Mouse (Mus musculus): ENCODE results near the gene P2ry6. TPM values are rescaled to one million over a fixed set of nuclear protein-coding genes. Genes with fewer than 3 reads are reported as not detected.
A peak's percentile ranks its signal among the peaks of the same experiment; 100 is the strongest.

Gene P2ry6
- polyA plus RNA-seq, 1 experiment from 2014 or later: 1.9 TPM

DNA sequence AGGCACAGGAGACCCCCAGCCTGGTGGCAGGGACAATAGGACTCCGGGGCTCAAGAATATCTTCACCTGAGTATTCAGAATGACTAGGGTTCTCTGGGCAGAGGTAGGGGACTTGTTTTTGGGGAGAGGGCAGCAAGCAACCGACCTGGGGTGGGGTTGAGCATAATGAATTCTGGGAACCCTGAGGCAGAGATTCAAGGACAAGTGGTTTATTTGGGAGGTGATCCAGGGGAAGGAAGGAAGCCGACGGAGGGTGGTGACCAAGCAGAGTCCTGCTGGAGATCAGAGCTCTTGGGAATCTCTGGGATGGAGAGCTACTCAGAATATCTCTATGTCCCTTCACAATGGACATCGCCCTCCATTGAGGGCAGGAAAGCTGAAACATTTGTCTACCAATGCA lies 3.7 kb upstream of the P2ry6 start:
- Histone ChIP-seq H3K9ac (no peak overlapping the region), H3K4me3 (replicated peaks) (no peak overlapping the region), H3K27ac (no peak overlapping the region), H3K4me2 (no peak overlapping the region), H3K27me3 (peaks cover 25% of the 10 kb centered on the region), H3K4me1 (peaks cover 7% of the 10 kb centered on the region), H3K36me3 (replicated peaks) (no peaks in the 10 kb centered on the region), H3K9me3 (no peaks in the 10 kb centered on the region)
- ATAC-seq (ENCODE audit: low FRiP score): no peak
- 90% methylated on average over 5 of the region's 5 CpGs for WGBS

DNA sequence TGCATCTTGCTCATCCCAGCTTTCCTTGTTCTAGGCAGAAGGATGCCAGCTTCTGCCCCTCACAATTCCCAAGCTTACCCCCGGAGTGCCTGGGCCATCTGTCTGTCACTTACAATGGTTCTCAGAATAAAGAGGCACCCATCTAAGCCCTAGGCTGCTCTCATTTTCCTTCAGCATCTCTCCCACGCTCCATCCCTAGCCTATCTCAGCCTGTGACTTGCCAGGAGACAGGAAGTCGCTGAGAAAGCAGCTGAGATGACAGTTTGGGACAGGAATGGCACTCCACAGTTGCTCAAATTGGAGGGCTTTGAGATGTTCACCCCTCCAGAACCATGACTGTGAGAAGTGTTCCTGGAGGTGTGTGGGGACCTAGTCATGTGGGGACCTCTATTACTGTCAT lies 1.6 kb downstream of the P2ry6 start:
- no peaks in the 10 kb centered on the region for H3K36me3 ChIP-seq (replicated peaks)
- H3K9ac ChIP-seq: no peak overlapping the region
- 45% methylated on average over 3 of the region's 3 CpGs for WGBS
- H3K27ac ChIP-seq: no peak overlapping the region
- H3K27me3 ChIP-seq: peaks cover 42% of the 10 kb centered on the region
- no peak overlapping the region for H3K4me2 ChIP-seq
- ATAC-seq (ENCODE audit: low FRiP score): no peak
- H3K4me3 ChIP-seq (replicated peaks): no peak overlapping the region
- H3K4me1 ChIP-seq: peaks cover 7% of the 10 kb centered on the region
- no peaks in the 10 kb centered on the region for H3K9me3 ChIP-seq

DNA sequence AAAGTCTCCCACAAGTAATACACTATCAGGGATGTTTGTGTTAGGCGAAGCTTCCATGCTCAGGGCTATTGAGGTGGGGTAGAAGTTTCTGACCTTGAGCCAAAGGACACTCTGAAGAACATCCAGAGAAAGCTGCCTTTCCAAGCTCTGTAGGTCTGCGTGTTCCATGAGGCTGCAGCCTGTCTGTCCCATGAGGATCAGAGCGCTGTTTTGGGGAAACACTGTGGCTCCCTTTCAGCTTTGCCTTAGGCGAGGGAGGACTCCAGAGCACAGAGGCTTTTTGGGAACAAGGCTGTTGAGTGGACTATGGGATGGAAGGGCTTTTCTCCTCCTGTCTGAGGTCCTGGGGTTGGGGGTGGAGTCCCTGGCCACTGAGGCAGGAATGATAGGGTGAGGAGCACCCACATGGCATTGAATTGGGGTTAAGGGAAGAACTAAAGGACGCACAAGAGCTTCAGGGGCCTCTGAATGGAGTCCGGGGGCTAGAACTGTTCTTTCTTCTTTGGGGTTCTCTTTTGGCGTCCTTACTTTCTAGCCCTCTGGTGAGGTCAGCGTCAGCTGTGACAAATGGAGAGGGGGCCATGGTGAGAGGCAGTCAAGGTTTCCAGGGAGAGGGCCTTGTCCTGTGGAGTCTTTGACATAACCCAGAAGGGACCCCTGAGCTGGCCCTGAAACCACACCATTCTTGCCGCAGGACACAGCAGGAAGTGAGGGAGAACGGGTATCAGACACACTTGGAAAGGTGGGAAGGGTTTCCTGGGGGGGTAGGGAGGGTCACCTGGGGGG lies 5.4 kb downstream of the P2ry6 start:
- 83% methylated on average over 10 of the region's 10 CpGs for WGBS
- H3K27ac ChIP-seq: no peak overlapping the region
- no peak for ATAC-seq (ENCODE audit: low FRiP score)
- H3K36me3 ChIP-seq (replicated peaks): no peaks in the 10 kb centered on the region
- H3K4me2 ChIP-seq: no peak overlapping the region
- no peaks in the 10 kb centered on the region for H3K9me3 ChIP-seq
- H3K27me3 ChIP-seq: peaks cover 29% of the 10 kb centered on the region
- peaks cover 2% of the 10 kb centered on the region; the same call in 1 of the 2 replicates for H3K4me1 ChIP-seq
- H3K9ac ChIP-seq: no peak overlapping the region
- no peak overlapping the region for H3K4me3 ChIP-seq (replicated peaks)

DNA sequence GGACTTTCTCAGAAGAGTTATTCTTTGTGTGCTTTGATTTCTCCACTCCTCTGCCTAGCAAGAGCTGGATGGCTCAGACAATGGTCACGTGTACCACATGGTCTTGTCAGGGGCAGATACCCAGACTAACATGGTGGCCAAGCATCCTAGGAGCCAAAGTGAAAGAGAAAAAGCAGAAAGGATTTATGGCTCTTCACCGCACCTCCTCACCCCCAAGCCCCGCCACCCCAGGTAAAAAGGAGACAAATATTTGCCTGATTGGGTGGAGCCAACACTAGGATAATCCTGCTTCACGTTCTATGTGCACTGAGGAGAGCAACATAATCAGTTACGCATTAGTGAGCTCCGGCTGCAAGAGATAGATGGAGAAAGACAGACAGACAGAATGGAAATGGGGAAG lies 6.1 kb downstream of the P2ry6 start:
- H3K27ac ChIP-seq: no peak overlapping the region
- no peak overlapping the region for H3K9ac ChIP-seq
- no peak overlapping the region for H3K4me2 ChIP-seq
- no peaks in the 10 kb centered on the region for H3K4me1 ChIP-seq
- no peak overlapping the region for H3K4me3 ChIP-seq (replicated peaks)
- H3K9me3 ChIP-seq: no peaks in the 10 kb centered on the region
- no peak for ATAC-seq (ENCODE audit: low FRiP score)
- 81% methylated on average over 6 of the region's 6 CpGs for WGBS
- H3K36me3 ChIP-seq (replicated peaks): no peaks in the 10 kb centered on the region
- peaks cover 25% of the 10 kb centered on the region for H3K27me3 ChIP-seq

DNA sequence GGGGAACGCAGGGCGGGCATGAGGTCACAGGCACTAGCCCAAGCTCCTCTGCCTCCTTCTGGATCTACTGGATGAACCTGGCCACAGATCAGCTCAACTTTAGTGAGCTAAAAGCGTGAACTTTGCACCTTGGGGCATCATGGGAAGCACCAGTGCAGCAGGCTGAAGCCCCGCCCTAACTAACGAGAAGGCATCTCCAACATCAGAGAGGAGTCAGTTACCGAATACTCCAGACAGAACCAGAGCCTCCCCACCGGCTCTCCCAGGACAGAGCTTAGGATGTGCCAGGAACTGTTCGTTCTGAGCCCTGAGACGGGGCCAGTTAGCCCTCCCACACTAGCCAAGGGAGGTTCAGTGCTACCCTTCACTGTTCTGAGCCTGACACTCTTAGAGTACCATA lies 6.6 kb downstream of the P2ry6 start:
- WGBS: 84% methylated on average over 9 of the region's 9 CpGs
- Histone ChIP-seq H3K27ac (no peak overlapping the region), H3K27me3 (peaks cover 19% of the 10 kb centered on the region), H3K9ac (no peak overlapping the region), H3K4me1 (no peaks in the 10 kb centered on the region), H3K4me3 (replicated peaks) (no peak overlapping the region), H3K9me3 (no peaks in the 10 kb centered on the region), H3K36me3 (replicated peaks) (no peaks in the 10 kb centered on the region), H3K4me2 (no peak overlapping the region)
- no peak for ATAC-seq (ENCODE audit: low FRiP score)

DNA sequence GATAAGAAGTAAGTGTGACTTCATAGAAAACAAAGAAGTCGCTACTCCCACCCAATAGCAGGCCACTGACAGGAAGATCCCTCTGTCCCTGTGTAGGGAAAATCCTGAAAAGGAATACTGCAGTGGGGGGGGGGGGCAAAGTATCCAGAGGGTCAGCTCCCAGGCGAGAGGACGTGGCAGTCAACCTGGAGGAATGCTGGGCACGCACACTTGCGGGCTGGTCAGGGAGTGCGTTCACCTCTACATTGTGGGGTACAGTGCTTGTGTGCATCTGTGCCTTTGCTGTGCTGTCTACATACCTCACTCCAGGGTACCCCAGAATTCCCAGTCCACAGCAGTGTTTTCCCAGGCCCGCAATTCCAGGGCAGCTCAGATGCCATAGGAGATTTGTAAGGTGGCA lies 8.4 kb downstream of the P2ry6 start:
- no peaks in the 10 kb centered on the region for H3K4me1 ChIP-seq
- no peak overlapping the region for H3K4me2 ChIP-seq
- no peak for ATAC-seq (ENCODE audit: low FRiP score)

DNA sequence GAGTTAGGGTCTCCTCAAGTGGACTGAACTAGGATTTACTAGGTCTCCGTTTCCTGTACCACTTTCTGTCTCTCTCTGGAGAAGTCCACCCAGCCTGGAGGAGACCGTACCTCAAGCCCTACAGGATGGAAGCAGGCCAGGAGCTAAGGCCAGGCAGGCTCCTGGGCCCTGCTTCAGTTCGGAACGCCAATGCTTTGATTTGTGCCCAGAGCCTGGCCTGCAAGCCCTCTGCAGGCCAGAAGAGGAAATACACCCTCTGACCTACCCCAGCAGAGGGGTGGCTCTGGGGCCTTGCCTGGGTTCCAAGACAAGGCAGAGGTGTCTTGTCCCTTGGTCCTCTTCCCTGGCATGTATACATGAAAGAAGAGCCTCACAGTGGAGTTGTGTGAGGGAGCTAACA lies 9.4 kb downstream of the P2ry6 start:
- Histone ChIP-seq H3K4me1 (no peaks in the 10 kb centered on the region), H3K9ac (no peak overlapping the region), H3K4me2 (no peak overlapping the region), H3K27ac (no peak overlapping the region), H3K9me3 (no peaks in the 10 kb centered on the region), H3K27me3 (0 out of 2 replicates have a peak, but pooled peaks cover 5% of the 10 kb centered on the region), H3K36me3 (replicated peaks) (no peaks in the 10 kb centered on the region), H3K4me3 (replicated peaks) (no peak overlapping the region)
- WGBS: 28% methylated on average over 4 of the region's 4 CpGs
- ATAC-seq (ENCODE audit: low FRiP score): peak; percentile 53

More for the DNA sequence above, 8.4 kb downstream of the P2ry6 start:
- H3K27me3 ChIP-seq: 0 out of 2 replicates have a peak, but pooled peaks cover 6% of the 10 kb centered on the region
- no peak overlapping the region for H3K4me3 ChIP-seq (replicated peaks)
- H3K9me3 ChIP-seq: no peaks in the 10 kb centered on the region
- H3K9ac ChIP-seq: no peak overlapping the region
- H3K27ac ChIP-seq: no peak overlapping the region
- WGBS: 71% methylated on average over 7 of the region's 7 CpGs
- H3K36me3 ChIP-seq (replicated peaks): no peaks in the 10 kb centered on the region

DNA sequence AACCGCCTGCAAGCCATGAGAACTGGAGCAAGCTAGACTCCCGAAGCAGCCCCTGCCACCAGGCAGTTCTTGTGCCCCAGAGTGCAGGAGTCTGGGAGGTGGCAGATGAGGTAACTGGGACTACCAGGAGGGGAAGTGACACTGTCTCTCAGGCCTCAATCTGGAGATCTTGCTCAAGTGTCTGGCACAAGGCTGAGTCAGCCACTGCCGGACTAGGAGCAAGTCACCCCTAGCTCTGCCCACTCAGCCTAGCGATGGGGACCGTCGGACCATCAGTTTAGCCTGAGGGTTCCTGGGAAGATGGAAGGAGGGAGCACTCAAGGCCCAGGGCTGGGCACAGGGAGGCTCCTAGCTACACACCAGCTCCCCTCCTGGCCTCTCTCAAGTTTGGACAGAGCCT lies 10.2 kb downstream of the P2ry6 start:
- WGBS: 72% methylated on average over 6 of the region's 6 CpGs
- ATAC-seq (ENCODE audit: low FRiP score): no peak

DNA sequence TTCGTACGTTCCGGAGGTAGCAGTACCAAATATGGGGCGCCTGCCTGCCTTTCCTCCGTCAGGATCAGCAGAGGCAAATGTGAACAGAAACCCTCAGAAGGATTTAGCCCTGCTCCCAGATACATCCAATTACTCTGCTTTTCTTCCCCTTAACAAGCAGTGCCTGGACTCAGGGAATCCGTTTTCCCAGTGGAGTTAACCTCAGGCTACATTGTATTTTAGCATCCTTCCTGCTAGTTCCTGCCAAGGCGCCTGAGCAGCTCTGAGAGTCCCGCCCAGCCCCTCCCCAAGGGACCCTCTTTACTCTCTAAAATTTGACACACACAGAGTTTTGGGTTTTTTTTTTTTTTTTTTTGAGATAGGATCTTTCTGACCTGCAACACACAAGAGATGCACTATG lies 11.1 kb downstream of the P2ry6 start:
- Histone ChIP-seq H3K4me3 (replicated peaks) (no peak overlapping the region), H3K9me3 (no peaks in the 10 kb centered on the region), H3K4me1 (no peaks in the 10 kb centered on the region), H3K9ac (no peak overlapping the region), H3K36me3 (replicated peaks) (no peaks in the 10 kb centered on the region), H3K4me2 (no peak overlapping the region), H3K27me3 (0 out of 2 replicates have a peak, but pooled peaks cover 5% of the 10 kb centered on the region), H3K27ac (no peak overlapping the region)
- ATAC-seq (ENCODE audit: low FRiP score): no peak
- 67% methylated on average over 8 of the region's 8 CpGs for WGBS

More for the DNA sequence above, 10.2 kb downstream of the P2ry6 start:
- Histone ChIP-seq H3K4me2 (no peak overlapping the region), H3K27ac (no peak overlapping the region), H3K27me3 (0 out of 2 replicates have a peak, but pooled peaks cover 5% of the 10 kb centered on the region), H3K4me3 (replicated peaks) (no peak overlapping the region), H3K36me3 (replicated peaks) (no peaks in the 10 kb centered on the region), H3K4me1 (no peaks in the 10 kb centered on the region), H3K9ac (no peak overlapping the region; the same call in 1 of the 2 replicates), H3K9me3 (no peaks in the 10 kb centered on the region)

DNA sequence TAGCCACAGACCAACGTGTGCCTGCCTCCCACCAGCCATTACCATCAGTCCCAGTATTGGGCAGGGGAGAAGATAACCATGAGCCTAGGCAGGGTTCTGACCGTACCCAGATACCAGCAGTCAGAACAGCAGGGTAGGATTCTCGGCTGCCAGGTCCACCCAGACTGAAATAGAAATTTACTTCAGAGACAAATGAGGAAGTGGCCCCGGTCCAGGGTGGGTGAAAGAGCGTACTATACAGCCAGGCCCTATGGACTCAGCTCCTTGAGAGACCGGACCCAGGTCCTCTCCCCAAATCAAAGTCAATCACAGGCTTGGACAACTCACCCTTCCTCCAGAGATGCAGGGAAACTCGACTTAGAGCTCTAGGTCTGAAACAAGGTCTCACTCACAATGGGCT lies 13.3 kb downstream of the P2ry6 start:
- 81% methylated on average over 7 of the region's 7 CpGs for WGBS
- no peak overlapping the region for H3K4me2 ChIP-seq

DNA sequence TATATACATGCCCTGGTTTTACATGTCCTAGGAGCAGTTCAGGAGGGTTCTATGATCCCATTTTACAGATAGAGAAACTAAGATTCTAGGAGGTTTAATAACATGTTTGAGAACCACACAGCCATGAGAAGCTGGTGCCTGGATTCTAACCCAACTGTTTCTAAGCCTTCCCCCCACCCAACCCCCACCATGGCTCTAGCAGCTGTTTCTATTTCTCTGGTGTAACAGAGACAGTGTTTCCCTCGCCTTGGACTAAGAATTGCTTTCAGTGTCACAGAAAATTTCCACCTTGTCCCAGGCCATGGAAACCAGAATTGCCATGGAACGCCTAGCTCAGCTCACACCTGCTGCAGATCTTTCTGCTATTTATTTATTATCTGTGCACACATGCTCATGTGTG lies 14.0 kb downstream of the P2ry6 start:
- WGBS: 76% methylated on average over 2 of the region's 2 CpGs
- no peaks in the 10 kb centered on the region for H3K9me3 ChIP-seq
- no peak overlapping the region for H3K4me2 ChIP-seq
- no peak overlapping the region for H3K4me3 ChIP-seq (replicated peaks)
- no peak overlapping the region for H3K9ac ChIP-seq
- 0 out of 2 replicates have a peak, but pooled peaks cover 5% of the 10 kb centered on the region for H3K27me3 ChIP-seq
- no peaks in the 10 kb centered on the region for H3K36me3 ChIP-seq (replicated peaks)
- no peaks in the 10 kb centered on the region for H3K4me1 ChIP-seq
- no peak overlapping the region for H3K27ac ChIP-seq
- ATAC-seq (ENCODE audit: low FRiP score): no peak

More for the DNA sequence above, 13.3 kb downstream of the P2ry6 start:
- no peak overlapping the region for H3K4me3 ChIP-seq (replicated peaks)
- H3K9me3 ChIP-seq: no peaks in the 10 kb centered on the region
- no peak for ATAC-seq (ENCODE audit: low FRiP score)
- H3K27ac ChIP-seq: no peak overlapping the region
- 0 out of 2 replicates have a peak, but pooled peaks cover 5% of the 10 kb centered on the region for H3K27me3 ChIP-seq
- no peaks in the 10 kb centered on the region for H3K36me3 ChIP-seq (replicated peaks)
- no peaks in the 10 kb centered on the region for H3K4me1 ChIP-seq
- no peak overlapping the region for H3K9ac ChIP-seq

DNA sequence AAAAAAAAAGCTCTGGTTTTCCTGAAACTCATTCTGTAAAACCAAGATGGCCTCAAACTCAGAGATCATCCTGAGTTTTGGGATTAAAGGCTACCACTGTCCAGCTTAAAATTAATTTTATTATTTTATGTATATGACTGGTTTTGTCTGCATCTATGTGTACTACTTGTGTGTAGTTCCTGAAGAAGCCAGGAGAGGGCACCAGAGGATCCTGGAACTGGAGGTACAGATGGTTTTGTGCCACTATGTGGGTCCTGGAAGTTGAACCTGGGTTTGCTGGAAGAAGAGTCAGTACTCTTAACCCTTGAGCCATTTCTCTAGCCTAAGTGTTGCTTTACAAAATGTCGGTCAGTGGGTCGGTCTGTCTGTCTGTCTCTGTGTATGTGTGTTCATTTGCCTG lies 16.0 kb downstream of the P2ry6 start:
- 92% methylated on average over 2 of the region's 2 CpGs for WGBS

DNA sequence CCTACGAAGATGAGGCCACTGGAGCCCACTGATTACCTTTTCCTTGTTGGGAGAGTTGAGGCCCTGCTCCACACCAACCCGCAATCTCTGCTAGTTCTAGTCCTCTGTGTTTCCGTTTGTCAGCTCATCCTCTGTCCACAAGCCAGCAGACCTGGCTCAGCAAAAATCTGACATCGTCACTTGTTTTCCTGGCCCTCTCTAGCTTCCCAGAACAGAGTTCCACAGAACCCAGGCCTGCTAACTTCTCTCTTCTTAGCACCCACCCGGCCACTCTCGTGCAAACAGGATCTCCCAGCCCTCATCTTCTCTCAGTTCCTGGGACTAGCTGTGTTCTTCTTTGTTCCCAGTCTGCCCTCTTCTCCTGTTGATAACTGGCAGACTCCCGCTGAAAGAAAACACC lies 21.8 kb downstream of the P2ry6 start:
- Histone ChIP-seq H3K9ac (no peak overlapping the region), H3K4me2 (no peak overlapping the region), H3K27ac (no peak overlapping the region), H3K36me3 (replicated peaks) (no peaks in the 10 kb centered on the region), H3K4me3 (replicated peaks) (no peak overlapping the region), H3K27me3 (no peaks in the 10 kb centered on the region), H3K4me1 (no peaks in the 10 kb centered on the region), H3K9me3 (no peaks in the 10 kb centered on the region)
- WGBS: 88% methylated on average over 7 of the region's 7 CpGs
- no peak for ATAC-seq (ENCODE audit: low FRiP score)

More for the DNA sequence above, 16.0 kb downstream of the P2ry6 start:
- Histone ChIP-seq H3K4me3 (replicated peaks) (no peak overlapping the region), H3K27me3 (no peaks in the 10 kb centered on the region), H3K27ac (no peak overlapping the region), H3K4me1 (no peaks in the 10 kb centered on the region), H3K9me3 (no peaks in the 10 kb centered on the region), H3K4me2 (no peak overlapping the region), H3K9ac (no peak overlapping the region), H3K36me3 (replicated peaks) (no peaks in the 10 kb centered on the region)
- no peak for ATAC-seq (ENCODE audit: low FRiP score)
